Mouse (Mus musculus) kidney, postnatal 25 days (tissue): ENCODE results near the gene Polg.

Experiments used
- DNase-seq, 2 experiments: peaks; one replicate each; pipeline ENCODE4 v3.0.0; 2021; ENCODE audit warnings: mixed read lengths in 2 of 2

Polg gene

GRCm38 (mm10) chr7:79466053-79466901 is at the start of gene Polg:
Gene Polg (minus strand): TSS chr7:79466362.
- DNase-seq = peak; percentile 99

DNA sequence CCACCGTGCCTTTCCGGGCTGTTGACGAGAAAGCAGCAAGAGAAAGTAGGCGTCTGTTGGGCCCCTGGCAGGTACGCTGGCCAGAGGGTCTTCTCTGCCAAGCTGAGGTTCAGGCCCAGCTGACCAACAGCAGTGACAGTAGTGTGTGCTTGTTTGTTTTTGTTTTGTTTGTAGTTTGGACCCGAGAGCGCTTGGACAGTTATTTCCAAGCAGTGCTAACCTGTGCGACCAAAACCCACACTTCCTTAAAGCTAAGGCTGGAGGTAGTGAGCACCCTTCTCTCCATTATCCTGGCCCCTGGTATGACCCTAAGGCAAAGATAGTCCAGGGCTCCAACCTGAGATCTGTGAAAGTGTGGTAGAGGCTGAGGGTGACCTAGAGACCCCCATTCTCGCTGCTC is 49.7 kb upstream of the Polg start:
- no peak for DNase-seq

DNA sequence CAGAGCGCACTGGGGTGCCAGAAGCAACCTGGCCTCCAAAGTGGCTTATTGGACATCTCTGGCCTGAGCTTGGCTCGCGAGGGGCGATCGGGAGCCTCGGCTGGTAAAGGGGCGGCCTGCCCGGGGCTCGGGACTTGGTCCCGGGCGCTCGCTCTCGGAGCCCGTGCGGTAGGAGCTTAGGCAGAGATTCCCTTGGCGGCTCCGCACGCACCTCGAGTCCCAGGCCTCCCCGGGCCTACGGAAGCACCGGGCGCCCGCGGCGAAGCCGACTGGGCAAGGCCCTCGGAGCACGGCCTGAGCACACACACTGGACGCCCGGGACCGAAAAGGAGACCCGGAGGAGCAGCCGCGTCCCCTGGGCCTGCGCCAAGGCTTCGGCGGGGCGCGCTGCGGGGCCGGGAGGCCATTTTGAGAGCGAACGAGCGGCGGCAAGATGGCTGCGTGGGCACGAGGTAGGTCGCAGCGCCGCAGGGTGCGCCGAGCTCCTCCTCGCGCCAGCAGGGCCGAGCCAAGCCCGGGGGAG is 49.1 kb upstream of the Polg start:
- DNase-seq = no peak

- no peak for DNase-seq
These were observed 48.3 kb upstream of the Polg start for GRCm38 (mm10) chr7:79514361-79514881.

- DNase-seq = no peak
These were observed 47.3 kb upstream of the Polg start for GRCm38 (mm10) chr7:79513466-79513865.

GRCm38 (mm10) chr7:79512496-79512895 is 46.3 kb upstream of the Polg start:
- no peak for DNase-seq

DNA sequence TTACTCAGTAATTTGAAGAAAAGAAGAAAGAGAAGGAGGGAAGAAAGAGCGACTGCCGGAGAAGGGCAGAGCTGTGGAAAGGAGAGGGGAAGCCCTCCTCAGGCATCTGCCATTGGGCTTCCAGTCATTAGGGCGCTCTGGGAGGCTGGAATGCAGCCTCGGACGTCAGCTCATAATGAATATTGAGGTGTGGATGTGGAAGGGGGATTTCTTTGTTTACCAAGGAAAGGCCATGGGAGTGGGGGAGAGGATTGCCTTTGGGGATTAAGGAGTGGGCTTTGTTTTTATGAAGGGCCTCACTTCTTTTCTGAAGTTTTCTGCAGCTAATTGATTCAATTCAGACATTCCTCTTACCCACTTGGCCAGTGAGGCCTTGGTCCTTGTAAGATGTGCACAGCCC is 45.5 kb upstream of the Polg start:
- no peak for DNase-seq

GRCm38 (mm10) chr7:79511181-79511580 is 45.0 kb upstream of the Polg start:
- DNase-seq = no peak

- no peak for DNase-seq
These were observed 44.5 kb upstream of the Polg start for GRCm38 (mm10) chr7:79510686-79511085.

- no peak for DNase-seq
These were observed 43.5 kb upstream of the Polg start for GRCm38 (mm10) chr7:79509710-79510109.

DNA sequence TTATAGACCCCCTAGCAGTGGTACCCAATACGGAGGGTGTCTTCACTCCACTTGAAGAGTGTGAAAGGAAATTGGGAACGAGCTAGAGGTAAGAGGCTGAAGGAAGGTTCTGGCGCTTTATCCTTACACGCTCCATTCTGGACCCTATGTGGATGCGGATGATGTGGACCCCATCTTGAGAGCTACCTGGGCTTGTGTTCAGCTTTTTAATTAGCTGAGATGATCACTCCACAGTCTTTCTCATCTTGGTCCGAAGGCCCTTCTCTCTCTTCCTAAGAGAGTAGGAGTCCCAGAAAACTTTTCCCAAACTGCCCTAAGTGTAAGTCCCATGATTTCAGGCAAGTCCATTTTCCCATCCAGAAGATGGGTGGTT is 43.1 kb upstream of the Polg start:
- no peak for DNase-seq

GRCm38 (mm10) chr7:79508280-79509234 is 42.4 kb upstream of the Polg start:
- DNase-seq = no peak

GRCm38 (mm10) chr7:79507756-79508155 is 41.6 kb upstream of the Polg start:
- no peak for DNase-seq

DNA sequence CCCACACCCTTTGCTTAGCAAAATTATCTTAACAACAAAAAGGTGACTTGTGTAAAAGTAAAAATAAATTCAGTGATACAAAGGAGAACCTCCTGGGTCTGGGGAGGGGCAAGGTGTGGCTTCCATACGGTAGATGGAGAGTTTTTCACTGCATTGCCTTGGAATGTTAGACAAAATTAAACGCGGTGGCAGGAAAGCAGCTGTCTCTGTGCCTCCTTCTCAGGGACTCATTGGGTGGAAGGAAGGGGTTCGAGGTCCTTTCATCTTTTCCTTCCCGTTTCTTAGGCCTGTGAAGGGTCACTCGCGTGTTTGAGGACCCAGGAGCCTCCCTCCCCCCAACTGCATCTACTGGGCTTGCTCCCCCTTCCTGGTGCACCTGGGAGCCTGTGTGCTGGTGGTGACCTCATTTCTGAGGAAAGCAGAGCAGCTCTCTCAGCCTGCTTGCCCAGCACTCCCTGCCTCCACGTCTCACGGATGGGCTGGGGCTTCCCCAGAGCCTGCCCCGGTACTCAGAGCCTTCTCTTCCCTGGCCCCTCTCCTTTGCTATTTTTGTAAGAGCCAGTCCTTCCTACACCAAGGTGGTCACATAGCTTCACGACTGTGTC is 41.0 kb upstream of the Polg start:
- DNase-seq = no peak

GRCm38 (mm10) chr7:79506531-79507090 is 40.4 kb upstream of the Polg start:
- no peak for DNase-seq

DNA sequence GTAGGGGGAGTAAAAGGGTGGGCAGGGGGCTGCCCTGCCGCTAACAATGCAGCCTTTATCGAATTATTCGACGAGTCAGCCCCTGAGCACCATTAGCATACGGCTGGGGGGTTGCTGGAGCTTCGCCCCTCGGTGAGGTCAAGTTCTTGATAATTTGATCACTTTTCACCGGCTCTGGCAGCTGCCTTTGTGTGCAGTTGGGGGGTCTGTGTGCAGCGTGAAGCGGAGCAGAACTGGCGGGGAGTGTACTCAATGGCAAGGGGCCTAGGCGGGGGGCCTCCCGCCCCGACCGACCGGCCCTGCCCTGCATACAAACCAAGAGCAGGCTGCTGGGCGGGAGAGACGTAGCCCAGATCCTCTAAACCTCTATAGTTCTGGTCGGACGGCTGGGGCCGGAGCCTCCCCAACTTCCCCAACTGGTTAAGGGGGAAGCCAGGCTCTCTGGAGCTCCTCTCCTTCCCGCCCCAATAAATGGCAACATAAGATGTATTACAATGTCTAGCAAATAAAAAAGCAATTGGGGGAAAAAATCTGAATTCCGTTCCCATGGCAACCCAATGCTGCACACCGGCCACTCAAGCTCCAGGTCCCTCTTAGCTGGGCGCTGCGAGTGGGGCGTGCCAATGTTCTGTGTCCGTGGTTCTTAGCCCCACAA is 39.8 kb upstream of the Polg start:
- DNase-seq = no peak

GRCm38 (mm10) chr7:79505376-79505775 is 39.2 kb upstream of the Polg start:
- no peak for DNase-seq

GRCm38 (mm10) chr7:79504723-79505122 is 38.6 kb upstream of the Polg start:
- DNase-seq = peak in 1 of 2 experiments; percentile 31

- no peak for DNase-seq
These were observed 37.6 kb upstream of the Polg start for GRCm38 (mm10) chr7:79503656-79504250.

DNA sequence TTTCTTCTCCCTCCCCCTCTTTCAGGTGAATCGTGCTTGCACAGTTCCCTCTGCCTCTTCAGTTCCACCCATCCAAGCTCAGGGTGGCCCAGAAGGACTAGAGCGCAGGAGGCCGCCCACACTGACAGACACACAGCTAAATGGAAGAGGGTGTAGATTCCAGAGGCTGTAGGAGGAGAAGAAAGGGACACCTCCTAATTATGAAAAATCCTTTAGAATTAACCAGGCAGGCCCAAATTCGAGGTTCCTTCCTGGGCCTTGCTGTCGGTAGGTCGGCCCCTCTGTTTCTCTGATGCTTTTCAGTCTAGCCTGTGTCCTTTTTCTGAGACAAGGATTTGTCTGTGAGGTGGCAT is 36.9 kb upstream of the Polg start:
- DNase-seq = no peak
